Mouse (Mus musculus) stomach, postnatal 0 days (tissue): ENCODE results near the gene Sltm. TPM values are rescaled to one million over a fixed set of nuclear protein-coding genes. Genes with fewer than 3 reads are reported as not detected.
A peak's percentile ranks its signal among the peaks of the same experiment; 100 is the strongest.

Experiments
- ATAC-seq: fragments of 200-750 bp; cut with Nextera tagmentation; 2 replicates; pipeline ENCODE4 v1.8.0; 2017; ENCODE audit not compliant: low FRiP score, low TSS enrichment
- DNase-seq: peaks from one replicate; pipeline ENCODE4 v3.0.0-alpha.2; 2016; ENCODE audit warnings: low spot score
- H3K27ac ChIP-seq: fragments of 300-500 bp; sonication (generic); replicated peaks from 2 replicates; pipeline ENCODE4 v1.5.1; 2014; ENCODE audit warnings: mild to moderate bottlenecking, control low read depth
- H3K27me3 ChIP-seq: fragments of 300-500 bp; sonication (generic); 2 replicates; pipeline ENCODE4 v1.6.1; 2014; ENCODE audit warnings: low read length; ENCODE audit not compliant: control insufficient read depth, insufficient read depth
- H3K36me3 ChIP-seq: fragments of 300-500 bp; sonication (generic); 2 replicates; pipeline ENCODE4 v1.6.1; 2014; ENCODE audit warnings: low read length, mixed read lengths; ENCODE audit not compliant: control insufficient read depth, insufficient read depth
- H3K4me1 ChIP-seq: fragments of 300-500 bp; sonication (generic); replicated peaks from 2 replicates; pipeline ENCODE4 v1.6.1; 2014; ENCODE audit warnings: antibody characterized with exemption; ENCODE audit not compliant: control insufficient read depth, insufficient read depth
- H3K4me2 ChIP-seq: fragments of 300-500 bp; sonication (generic); replicated peaks from 2 replicates; pipeline ENCODE4 v1.6.1; 2014; ENCODE audit warnings: low read depth, mild to moderate bottlenecking, control low read depth, moderate library complexity
- H3K4me3 ChIP-seq: fragments of 300-500 bp; sonication (generic); 2 replicates; pipeline ENCODE4 v1.5.1; 2014; ENCODE audit warnings: low read depth, low read length, control low read depth
- H3K9ac ChIP-seq: fragments of 300-500 bp; sonication (generic); 2 replicates; pipeline ENCODE4 v1.6.1; 2014; ENCODE audit warnings: mild to moderate bottlenecking, low read length, control low read depth, mixed read lengths
- H3K9me3 ChIP-seq: fragments of 300-500 bp; sonication (generic); 2 replicates; pipeline ENCODE4 v1.6.1; 2016; ENCODE audit warnings: low read length; ENCODE audit not compliant: control insufficient read depth
- CTCF ChIP-seq: IDR thresholded peaks from 2 replicates; pipeline ENCODE4 v1.5.1; 2016; ENCODE audit warnings: antibody characterized with exemption, low read depth, mild to moderate bottlenecking, moderate library complexity
- EP300 ChIP-seq: optimal IDR thresholded peaks from 2 replicates; pipeline ENCODE3; 2016; ENCODE audit warnings: antibody characterized with exemption
- WGBS: fragments of 180-500 bp; shearing (Covaris S2); extraction: QIAGEN DNeasy Blood & Tissue Kit; methylation state at CpG from one replicate; pipeline ENCODE4 v1.1.7; 2014; 5-methylcytosine and 5-hydroxymethylcytosine counted together
- polyA plus RNA-seq: library from polyadenylated mRNA; unstranded; fragments of >200 nt; fragmentation: Nextera tagmentation; extraction: Ambion mirVana; gene quantifications from 2 replicates; pipeline ENCODE4 v1.2.1, GENCODE M21; 2015

Sltm gene
- polyA plus RNA-seq, 1 experiment from 2014 or later = 22.0 TPM

DNA sequence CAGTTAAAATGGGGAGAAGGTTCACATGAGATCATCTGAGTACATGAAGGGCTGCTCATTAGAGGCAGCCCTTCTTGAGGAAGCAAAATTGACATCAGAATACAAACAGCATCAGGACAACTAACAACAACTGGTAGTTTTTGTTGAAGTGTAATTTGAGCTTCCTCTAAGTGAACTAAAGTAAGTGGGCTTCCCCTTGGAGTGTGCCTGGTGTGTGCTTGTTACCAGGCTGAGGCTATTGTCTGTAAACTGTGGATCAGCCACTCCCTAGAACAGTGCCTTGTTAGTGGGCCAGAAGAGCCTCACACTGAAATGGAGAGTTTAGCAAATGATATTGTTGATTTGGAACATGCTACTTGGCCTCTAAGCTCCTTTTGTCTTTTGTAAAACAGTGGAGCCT is 12.9 kb downstream of the Sltm start:
- DNase-seq (no peak), ATAC-seq (no peak)
- H3K4me3 ChIP-seq = no peak overlapping the region
- H3K9ac ChIP-seq = no peak overlapping the region
- no peaks in the 10 kb centered on the region for H3K4me1 ChIP-seq
- no peak overlapping the region for H3K27ac ChIP-seq
- no peaks in the 10 kb centered on the region for H3K27me3 ChIP-seq
- no peak for TF ChIP-seq EP300
- TF ChIP-seq CTCF = no peak
- no peaks in the 10 kb centered on the region for H3K9me3 ChIP-seq
- no peaks in the 10 kb centered on the region for H3K36me3 ChIP-seq
- no peak overlapping the region for H3K4me2 ChIP-seq

DNA sequence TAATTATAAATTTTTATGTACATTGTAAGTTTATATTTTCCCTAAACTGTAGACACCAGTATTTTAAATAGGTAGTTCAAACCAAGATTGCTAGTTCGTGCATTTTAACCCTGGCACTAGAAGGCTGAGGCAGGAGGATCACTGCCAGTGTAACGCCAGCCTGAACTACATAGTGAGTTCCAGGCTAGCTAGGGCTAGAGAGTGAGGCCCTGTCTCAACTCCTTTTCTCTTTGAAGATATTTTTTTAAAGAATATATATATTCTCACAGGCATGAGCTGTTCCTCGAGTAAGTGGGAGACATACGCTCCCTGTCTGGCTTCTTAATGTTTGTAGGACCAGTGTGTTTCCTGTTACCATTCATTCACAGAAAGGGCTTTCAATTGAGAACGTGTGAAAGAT is 14.2 kb downstream of the Sltm start:
- 94% methylated on average over 5 of the region's 5 CpGs for WGBS
- H3K27ac ChIP-seq = no peak overlapping the region
- no peaks in the 10 kb centered on the region for H3K27me3 ChIP-seq

GRCm38 (mm10) chr9:70562825-70563224 is 20.3 kb downstream of the Sltm start:
- no peak overlapping the region for H3K4me3 ChIP-seq
- H3K27ac ChIP-seq = no peak overlapping the region
- no peak overlapping the region for H3K9ac ChIP-seq
- H3K36me3 ChIP-seq = no peaks in the 10 kb centered on the region; the same call in 1 of the 2 replicates
- no peaks in the 10 kb centered on the region for H3K4me1 ChIP-seq
- no peaks in the 10 kb centered on the region for H3K9me3 ChIP-seq
- TF ChIP-seq EP300 (no peak), CTCF (no peak)
- H3K27me3 ChIP-seq = no peaks in the 10 kb centered on the region
- WGBS = 92% methylated on average over 3 of the region's 3 CpGs
- no peak overlapping the region for H3K4me2 ChIP-seq
- DNase-seq = no peak
- no peak for ATAC-seq

More for the DNA sequence above, 14.2 kb downstream of the Sltm start:
- Histone ChIP-seq H3K9ac (no peak overlapping the region), H3K4me3 (no peak overlapping the region), H3K4me2 (no peak overlapping the region), H3K4me1 (no peaks in the 10 kb centered on the region), H3K36me3 (no peaks in the 10 kb centered on the region; the same call in 1 of the 2 replicates), H3K9me3 (no peaks in the 10 kb centered on the region)
- no peak for ATAC-seq
- DNase-seq = no peak
- TF ChIP-seq EP300 (no peak), CTCF (no peak)

DNA sequence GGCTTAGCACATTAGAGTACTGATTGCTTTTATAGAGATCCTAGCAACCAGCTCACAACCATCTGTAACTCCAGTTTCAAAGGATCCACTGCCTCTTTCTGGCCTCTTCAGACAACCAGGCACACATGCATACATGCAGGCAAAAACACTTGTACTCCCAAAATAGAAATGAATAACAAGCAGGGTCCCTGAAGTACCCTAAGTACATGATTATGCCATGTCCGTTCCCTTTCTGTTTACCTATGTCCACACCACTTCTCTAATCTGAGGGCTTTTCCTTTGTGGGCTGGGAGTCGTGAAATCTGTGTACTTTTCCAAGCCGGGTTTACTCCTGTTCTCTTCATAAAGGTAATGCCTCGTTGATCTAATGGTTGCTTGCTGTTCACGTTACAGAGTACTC is 25.1 kb downstream of the Sltm start:
- Histone ChIP-seq H3K4me1 (no peaks in the 10 kb centered on the region), H3K27ac (no peak overlapping the region), H3K9ac (no peak overlapping the region), H3K27me3 (no peaks in the 10 kb centered on the region), H3K4me2 (no peak overlapping the region), H3K4me3 (no peak overlapping the region), H3K9me3 (no peaks in the 10 kb centered on the region), H3K36me3 (no peaks in the 10 kb centered on the region)
- WGBS = 63% methylated on average over 5 of the region's 5 CpGs
- DNase-seq = peak; percentile 19
- ATAC-seq = 0 out of 2 replicates have a peak, but pooled peaks have one; percentile 31
- TF ChIP-seq CTCF (no peak), EP300 (no peak)

DNA sequence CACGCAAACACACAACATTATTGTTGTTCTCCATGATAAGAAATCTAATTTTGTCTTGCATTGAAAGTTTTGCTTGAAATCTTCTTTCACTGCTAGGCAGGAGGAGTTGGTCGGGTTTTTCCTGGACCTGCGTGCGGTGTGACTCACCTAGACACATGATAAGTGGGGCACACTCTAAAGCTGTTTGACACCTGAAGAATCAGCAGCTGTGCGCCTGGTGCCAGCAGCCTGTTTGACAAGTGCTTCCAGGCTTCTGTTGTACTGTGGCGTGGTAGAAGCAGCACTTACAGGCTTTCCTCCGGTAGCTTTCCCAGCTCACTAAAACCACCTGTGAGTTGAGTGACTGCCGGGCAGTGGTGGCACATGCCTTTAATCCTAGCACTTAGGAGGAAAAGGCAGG is 27.8 kb downstream of the Sltm start:
- H3K36me3 ChIP-seq = peaks cover 8% of the 10 kb centered on the region; the same call in 1 of the 2 replicates
- no peaks in the 10 kb centered on the region for H3K4me1 ChIP-seq
- DNase-seq (peak; percentile 77), ATAC-seq (peak; percentile 90)
- peak overlapping the region; percentile 70 for H3K27ac ChIP-seq
- WGBS = 62% methylated on average over 8 of the region's 8 CpGs
- H3K4me2 ChIP-seq = peak overlapping the region; percentile 26; the same call in 1 of the 2 replicates
- H3K9ac ChIP-seq = no peak overlapping the region
- no peaks in the 10 kb centered on the region for H3K27me3 ChIP-seq
- no peaks in the 10 kb centered on the region for H3K9me3 ChIP-seq
- no peak for TF ChIP-seq CTCF
- no peak for TF ChIP-seq EP300
- no peak overlapping the region for H3K4me3 ChIP-seq

DNA sequence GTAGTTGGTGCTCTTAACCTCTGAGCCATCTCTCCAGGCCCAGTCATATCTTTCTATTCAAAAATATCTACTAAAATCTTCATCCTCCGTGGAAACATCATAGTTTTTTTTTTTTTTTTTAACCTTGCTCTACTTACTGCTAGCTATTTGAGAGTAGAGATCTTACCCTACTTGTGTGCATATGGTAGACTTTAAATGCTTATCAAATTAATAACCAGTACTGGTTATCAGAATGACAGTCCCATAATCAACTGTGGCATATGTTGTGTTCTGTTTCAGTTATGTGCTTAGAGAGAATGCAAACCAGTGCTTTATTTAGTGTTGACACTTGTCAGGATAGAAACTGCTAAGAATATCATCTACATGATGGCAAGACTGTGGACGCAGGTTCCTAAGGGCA is 35.6 kb downstream of the Sltm start:
- Histone ChIP-seq H3K36me3 (peaks cover 28% of the 10 kb centered on the region), H3K9me3 (no peaks in the 10 kb centered on the region), H3K4me1 (no peaks in the 10 kb centered on the region), H3K9ac (no peak overlapping the region), H3K4me3 (no peak overlapping the region), H3K4me2 (no peak overlapping the region), H3K27ac (no peak overlapping the region), H3K27me3 (no peaks in the 10 kb centered on the region)
- no peak for ATAC-seq
- no peak for DNase-seq
- 86% methylated on average over 2 of the region's 2 CpGs for WGBS
- TF ChIP-seq EP300 (no peak), CTCF (no peak)
